Mouse (Mus musculus) bone marrow, adult 2 months (tissue): ENCODE data around the gene Sugp2.

Experiments used
- CTCF ChIP-seq: fragments of 200-500 bp; IDR thresholded peaks from 2 replicates; pipeline ENCODE4 v1.5.1; 2011; ENCODE audit warnings: low read length, control low read depth; ENCODE audit not compliant: control insufficient read depth, insufficient read depth
- POLR2A ChIP-seq: fragments of 200-500 bp; IDR thresholded peaks from 2 replicates; pipeline ENCODE4 v1.6.1; 2011; ENCODE audit warnings: low read depth, mild to moderate bottlenecking, control low read depth, low read length, borderline replicate concordance; ENCODE audit not compliant: control insufficient read depth

DNA sequence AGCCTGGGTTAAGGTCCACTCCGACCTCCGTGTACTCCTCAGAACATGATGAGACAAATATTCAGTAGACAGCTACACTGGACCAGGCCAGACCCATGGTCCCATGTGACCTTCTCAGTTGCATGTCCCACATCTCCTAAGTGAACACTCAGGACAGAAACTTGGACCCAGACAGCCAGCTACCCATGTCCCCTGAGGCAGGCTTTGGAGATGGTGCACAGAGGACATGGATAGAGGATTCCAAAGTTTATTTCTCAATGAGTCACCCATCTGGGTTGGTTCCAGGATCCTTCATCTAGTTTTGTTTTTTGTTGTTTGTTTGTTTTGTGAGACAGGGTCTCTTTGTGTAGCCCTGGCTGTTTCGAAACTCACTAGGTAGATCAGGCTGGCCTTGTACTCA, 13.1 kb upstream of the Sugp2 start:
- no peak for TF ChIP-seq CTCF
- TF ChIP-seq POLR2A, result no peak
